Mouse (Mus musculus) kidney, embryonic 16.5 days (tissue): ENCODE measurements at regions not wholly inside any gene's neighbourhood (a gene's known extent, or its start where the extent isn't known, plus 50 kb on each side); places are given as distances from the start of the nearest gene placed in this dataset.
"Not testable (repeated sequence)": the region's sequence is repeated elsewhere in the genome, so short reads cannot be mapped to it uniquely, and the experiment has no call there.

Source experiments
- ATAC-seq: fragments of 200-750 bp; cut with Nextera tagmentation; 2 replicates; pipeline ENCODE4 v1.8.0; 2017; ENCODE audit warnings: moderate TSS enrichment; ENCODE audit not compliant: low FRiP score, low TSS enrichment
- H3K27ac ChIP-seq: fragments of 300-500 bp; sonication (generic); 2 replicates; pipeline ENCODE4 v1.5.1; 2014; ENCODE audit warnings: low read length
- H3K27me3 ChIP-seq: fragments of 300-500 bp; sonication (generic); 2 replicates; pipeline ENCODE4 v1.6.1; 2014; ENCODE audit warnings: low read length, control low read depth, mixed read lengths; ENCODE audit not compliant: insufficient read depth
- H3K36me3 ChIP-seq: fragments of 300-500 bp; sonication (generic); 2 replicates; pipeline ENCODE4 v1.6.1; 2014; ENCODE audit warnings: low read length, control low read depth, mixed read lengths; ENCODE audit not compliant: insufficient read depth
- H3K4me1 ChIP-seq: fragments of 300-500 bp; sonication (generic); 2 replicates; pipeline ENCODE4 v1.6.1; 2014; ENCODE audit warnings: low read length, control low read depth, mixed read lengths; ENCODE audit not compliant: insufficient read depth
- H3K4me2 ChIP-seq: fragments of 300-500 bp; sonication (generic); replicated peaks from 2 replicates; pipeline ENCODE4 v1.6.1; 2014; ENCODE audit warnings: low read depth, low read length
- H3K4me3 ChIP-seq: fragments of 300-500 bp; sonication (generic); 2 replicates; pipeline ENCODE4 v1.5.1; 2014; ENCODE audit warnings: mild to moderate bottlenecking, low read length
- H3K9ac ChIP-seq: fragments of 300-500 bp; sonication (generic); replicated peaks from 2 replicates; pipeline ENCODE4 v1.6.1; 2014; ENCODE audit warnings: low read length
- H3K9me3 ChIP-seq: fragments of 300-500 bp; sonication (generic); 2 replicates; pipeline ENCODE4 v1.6.1; 2016; ENCODE audit warnings: low read length, control low read depth
- WGBS: fragments of 180-500 bp; shearing (Covaris S2); extraction: QIAGEN DNeasy Blood & Tissue Kit; methylation state at CpG from one replicate; pipeline ENCODE4 v1.1.7; 2014; 5-methylcytosine and 5-hydroxymethylcytosine counted together

DNA sequence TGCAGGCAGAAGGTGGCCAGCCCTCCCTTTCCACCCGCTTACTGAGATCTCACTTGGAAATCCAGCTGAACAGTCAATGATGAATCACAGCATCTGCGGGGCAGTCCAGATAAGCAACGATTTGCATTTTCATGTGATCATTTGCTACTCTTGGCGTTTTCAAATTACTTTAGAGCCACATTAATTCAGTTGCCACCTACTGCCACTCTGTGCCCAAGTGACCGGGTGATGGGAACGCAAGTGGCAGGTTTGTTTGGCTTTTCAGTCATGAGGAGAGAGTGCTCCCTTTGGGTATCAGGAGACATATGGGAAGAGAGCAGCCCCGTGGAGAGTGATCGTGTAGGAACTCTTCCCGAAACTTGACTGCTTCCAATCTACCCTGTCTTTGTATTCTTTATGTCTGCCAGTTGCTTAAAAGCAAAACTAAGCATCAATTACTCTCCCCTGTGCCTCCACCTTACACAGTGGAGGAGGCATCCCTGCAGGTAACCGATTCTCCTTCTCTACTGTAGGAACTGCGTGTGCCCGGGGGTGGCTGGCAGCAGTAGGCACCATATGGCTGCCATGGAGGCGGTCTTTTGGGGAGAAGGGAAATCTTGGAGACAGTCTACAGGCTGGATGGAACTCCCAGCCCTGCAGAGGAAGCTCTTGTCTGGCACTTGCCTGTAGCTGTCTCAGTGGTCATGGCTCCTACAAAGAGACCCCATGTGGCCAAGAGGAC, 132.5 kb upstream of the 1700012A03Rik start:
- Histone ChIP-seq H3K9ac (no peak overlapping the region), H3K36me3 (no peaks in the 10 kb centered on the region), H3K4me2 (no peak overlapping the region), H3K4me3 (no peak overlapping the region), H3K27me3 (no peaks in the 10 kb centered on the region), H3K9me3 (no peaks in the 10 kb centered on the region), H3K4me1 (no peaks in the 10 kb centered on the region), H3K27ac (no peak overlapping the region)
- WGBS = 82% methylated on average over 13 of the region's 13 CpGs
- ATAC-seq = no peak

DNA sequence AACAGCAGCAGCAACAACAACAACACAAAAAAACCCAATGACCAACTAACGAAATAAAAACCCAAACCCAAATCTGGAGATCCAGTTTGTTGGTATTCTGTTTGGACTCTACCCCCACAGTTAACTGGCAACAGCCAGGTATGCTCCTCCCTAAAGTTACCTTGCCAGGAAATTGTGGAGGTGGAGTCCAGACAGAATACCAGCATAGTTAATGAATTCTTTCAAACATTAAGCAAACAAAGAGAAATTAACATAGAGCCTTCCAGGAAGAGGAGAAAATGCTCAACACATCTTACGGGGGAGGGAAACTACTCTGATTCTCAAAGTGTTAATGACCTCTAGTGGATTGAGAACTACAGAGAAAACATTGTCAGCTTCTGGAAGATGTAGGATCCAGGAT, 148.3 kb upstream of the 1700012A03Rik start:
- H3K36me3 ChIP-seq = no peaks in the 10 kb centered on the region
- no peaks in the 10 kb centered on the region for H3K27me3 ChIP-seq
- no peak for ATAC-seq
- H3K4me3 ChIP-seq = no peak overlapping the region
- no peak overlapping the region for H3K27ac ChIP-seq
- H3K9ac ChIP-seq = no peak overlapping the region
- no peaks in the 10 kb centered on the region for H3K9me3 ChIP-seq
- WGBS = 65% methylated on average over 2 of the region's 2 CpGs
- H3K4me1 ChIP-seq = no peaks in the 10 kb centered on the region
- H3K4me2 ChIP-seq = no peak overlapping the region

DNA sequence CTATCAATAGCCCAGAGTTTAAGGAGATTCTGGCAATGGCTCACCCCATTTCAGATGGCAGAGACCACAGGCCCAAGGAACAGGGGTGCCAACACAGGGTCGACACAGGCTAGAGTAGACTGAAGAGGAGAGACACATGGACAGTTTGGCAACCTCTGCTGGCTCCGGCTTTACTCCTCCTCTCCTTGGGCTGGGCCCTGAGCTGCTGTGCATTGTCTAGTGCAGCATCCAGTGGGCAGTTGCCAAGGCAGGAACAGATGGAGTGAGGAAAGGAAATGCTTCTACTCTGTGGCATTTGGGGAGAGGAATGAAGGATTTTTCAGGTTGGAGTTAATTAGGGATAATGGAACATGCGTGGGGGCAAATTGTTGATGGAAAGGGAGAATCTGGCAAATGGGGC, 151.0 kb upstream of the 1700012A03Rik start:
- no peaks in the 10 kb centered on the region for H3K27me3 ChIP-seq
- no peaks in the 10 kb centered on the region for H3K4me1 ChIP-seq
- 72% methylated on average over 3 of the region's 3 CpGs for WGBS
- H3K9me3 ChIP-seq = no peaks in the 10 kb centered on the region
- no peak overlapping the region for H3K4me2 ChIP-seq
- H3K27ac ChIP-seq = no peak overlapping the region
- H3K9ac ChIP-seq = no peak overlapping the region
- no peak for ATAC-seq
- H3K36me3 ChIP-seq = no peaks in the 10 kb centered on the region
- H3K4me3 ChIP-seq = no peak overlapping the region

DNA sequence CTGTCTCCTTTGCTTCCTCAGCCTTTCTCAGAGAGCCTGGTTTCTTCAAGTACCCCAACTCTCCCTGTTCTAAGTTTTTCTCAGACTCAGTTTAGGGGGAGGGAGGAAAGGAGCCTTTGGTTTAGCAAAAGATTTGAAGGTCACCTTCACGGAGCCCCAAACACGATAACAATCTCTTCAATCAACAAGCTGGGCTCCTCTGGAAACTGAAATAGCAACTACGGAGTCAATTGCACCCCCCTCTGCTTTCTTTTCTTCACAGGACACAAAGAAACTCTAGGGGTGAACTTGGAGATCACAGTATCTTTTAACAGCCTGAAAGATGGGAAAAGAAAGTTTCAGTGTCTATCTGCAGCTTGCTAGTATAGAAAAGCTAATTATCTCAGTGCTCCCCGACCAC, 151.4 kb upstream of the 1700012A03Rik start:
- no peak for ATAC-seq
- H3K27ac ChIP-seq = no peak overlapping the region
- no peaks in the 10 kb centered on the region for H3K27me3 ChIP-seq
- no peak overlapping the region for H3K4me2 ChIP-seq
- no peaks in the 10 kb centered on the region for H3K4me1 ChIP-seq
- H3K4me3 ChIP-seq = no peak overlapping the region
- WGBS = 41% methylated on average over 4 of the region's 4 CpGs
- H3K9ac ChIP-seq = no peak overlapping the region
- no peaks in the 10 kb centered on the region for H3K9me3 ChIP-seq
- H3K36me3 ChIP-seq = no peaks in the 10 kb centered on the region

GRCm38 (mm10) chr6:31897001-31897400, 153.0 kb upstream of the 1700012A03Rik start:
- no peak for ATAC-seq
- 39% methylated on average over 3 of the region's 3 CpGs for WGBS

GRCm38 (mm10) chr6:31895835-31896234, 154.2 kb upstream of the 1700012A03Rik start:
- Histone ChIP-seq H3K9me3 (no peaks in the 10 kb centered on the region), H3K36me3 (no peaks in the 10 kb centered on the region), H3K27me3 (no peaks in the 10 kb centered on the region), H3K4me3 (no peak overlapping the region), H3K27ac (no peak overlapping the region), H3K4me2 (no peak overlapping the region), H3K4me1 (no peaks in the 10 kb centered on the region), H3K9ac (no peak overlapping the region)
- ATAC-seq = no peak
- 64% methylated on average over 3 of the region's 3 CpGs for WGBS

More at GRCm38 (mm10) chr6:31897001-31897400, 153.0 kb upstream of the 1700012A03Rik start:
- Histone ChIP-seq H3K27ac (no peak overlapping the region), H3K27me3 (no peaks in the 10 kb centered on the region), H3K9ac (no peak overlapping the region), H3K9me3 (no peaks in the 10 kb centered on the region), H3K4me3 (no peak overlapping the region), H3K4me2 (no peak overlapping the region), H3K36me3 (no peaks in the 10 kb centered on the region), H3K4me1 (no peaks in the 10 kb centered on the region)

DNA sequence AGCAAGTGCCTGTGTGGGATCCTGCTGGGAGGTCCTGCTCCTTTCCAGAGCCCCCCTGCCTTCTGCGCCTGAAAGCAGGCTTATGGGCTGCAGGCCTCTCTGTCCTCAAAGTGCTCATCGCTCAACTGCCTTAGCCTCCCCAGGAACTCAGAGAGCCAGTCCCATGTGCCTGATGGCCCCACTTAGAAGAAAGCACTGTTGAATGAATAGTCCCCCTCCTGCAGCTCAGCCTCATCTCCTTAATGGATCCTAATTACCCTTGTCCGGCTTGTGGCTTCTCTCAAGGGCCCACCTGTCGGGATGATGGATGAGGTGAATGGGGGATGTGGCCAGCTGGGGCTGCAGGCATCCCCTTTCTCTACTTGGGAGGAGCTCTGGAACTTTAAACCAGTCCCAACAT, 163.1 kb upstream of the 1700012A03Rik start:
- Histone ChIP-seq H3K4me2 (no peak overlapping the region), H3K27me3 (no peaks in the 10 kb centered on the region), H3K36me3 (no peaks in the 10 kb centered on the region), H3K9me3 (no peaks in the 10 kb centered on the region), H3K4me1 (no peaks in the 10 kb centered on the region), H3K9ac (no peak overlapping the region), H3K27ac (no peak overlapping the region), H3K4me3 (no peak overlapping the region)
- ATAC-seq = no peak
- WGBS = 1% methylated on average over 4 of the region's 4 CpGs

- not testable (repeated sequence) for H3K4me2 ChIP-seq, H3K9ac ChIP-seq, H3K4me3 ChIP-seq, H3K9me3 ChIP-seq, H3K27me3 ChIP-seq, H3K36me3 ChIP-seq, H3K27ac ChIP-seq, ATAC-seq, H3K4me1 ChIP-seq
- 0% methylated on average over 1 of the region's 1 CpGs for WGBS
These were observed 164.8 kb upstream of the 1700012A03Rik start for GRCm38 (mm10) chr6:31885196-31885595.

DNA sequence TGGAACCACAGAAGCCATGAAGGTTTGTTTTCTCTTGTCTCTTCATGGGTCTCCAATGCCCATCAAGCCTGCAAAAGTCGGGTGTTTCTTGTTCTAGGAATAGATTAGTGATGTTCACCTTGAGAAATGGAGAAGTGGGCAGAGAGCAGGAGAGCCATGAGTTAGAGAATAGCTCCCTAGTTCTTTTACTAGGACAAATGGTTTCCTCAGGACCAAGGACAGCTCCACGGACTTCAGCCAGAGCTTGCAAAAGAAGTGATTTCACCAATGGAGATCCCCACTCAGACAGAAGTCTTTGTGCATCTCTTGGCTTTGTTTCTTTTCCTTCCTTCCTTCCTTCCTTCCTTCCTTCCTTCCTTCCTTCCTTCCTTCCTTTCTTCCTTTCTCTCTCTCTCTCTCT, 166.3 kb upstream of the 1700012A03Rik start:
- Histone ChIP-seq H3K9ac (no peak overlapping the region), H3K36me3 (no peaks in the 10 kb centered on the region), H3K27ac (no peak overlapping the region), H3K4me1 (no peaks in the 10 kb centered on the region), H3K4me3 (no peak overlapping the region), H3K27me3 (no peaks in the 10 kb centered on the region), H3K4me2 (no peak overlapping the region), H3K9me3 (no peaks in the 10 kb centered on the region)
- no peak for ATAC-seq
- WGBS = 2% methylated on average over 2 of the region's 2 CpGs

- H3K9ac ChIP-seq = no peak overlapping the region
- ATAC-seq = no peak
- no peaks in the 10 kb centered on the region for H3K36me3 ChIP-seq
- H3K4me2 ChIP-seq = no peak overlapping the region
- no peaks in the 10 kb centered on the region for H3K27me3 ChIP-seq
- H3K4me1 ChIP-seq = no peaks in the 10 kb centered on the region
- 91% methylated on average over 6 of the region's 6 CpGs for WGBS
- H3K9me3 ChIP-seq = no peaks in the 10 kb centered on the region
- no peak overlapping the region for H3K4me3 ChIP-seq
- H3K27ac ChIP-seq = no peak overlapping the region
These were observed 175.4 kb upstream of the 1700012A03Rik start for GRCm38 (mm10) chr6:31874616-31875015.
